Mouse (Mus musculus): ENCODE data around the gene Yipf3.

Gene Yipf3

GRCm38 (mm10) chr17:46247512-46248188 lies at the start of gene Yipf3, which contains the start of gene Polr1c:
Gene Yipf3, plus strand, starts transcription at chr17:46248080.
Gene Polr1c, minus strand, starts transcription at chr17:46248054.
- DNase-seq (ENCODE audit: low read depth, low spot score), result peak; percentile 94

- peak; percentile 51 for DNase-seq (ENCODE audit: low read depth, low spot score)
Measured at GRCm38 (mm10) chr17:46201151-46201550, 46.7 kb upstream of the Yipf3 start.

- DNase-seq (ENCODE audit: low read depth, low spot score), result peak; percentile 92
Measured at GRCm38 (mm10) chr17:46202421-46203071, 45.3 kb upstream of the Yipf3 start, which contains the start of the genes Polh and Xpo5. Gene Polh, minus strand, starts transcription at chr17:46202645. Gene Xpo5, plus strand, starts transcription at chr17:46202782.

- DNase-seq (ENCODE audit: low read depth, low spot score), result peak; percentile 65
Measured at GRCm38 (mm10) chr17:46203078-46203477, 44.8 kb upstream of the Yipf3 start.

GRCm38 (mm10) chr17:46206676-46207075 lies 41.2 kb upstream of the Yipf3 start:
- DNase-seq (ENCODE audit: low read depth, low spot score), result no peak

GRCm38 (mm10) chr17:46210550-46210949 lies 37.3 kb upstream of the Yipf3 start:
- no peak for DNase-seq (ENCODE audit: low read depth, low spot score)

GRCm38 (mm10) chr17:46221601-46222000 lies 26.3 kb upstream of the Yipf3 start:
- no peak for DNase-seq (ENCODE audit: low read depth, low spot score)

- no peak for DNase-seq (ENCODE audit: low read depth, low spot score)
Measured at GRCm38 (mm10) chr17:46227576-46227975, 20.3 kb upstream of the Yipf3 start.

GRCm38 (mm10) chr17:46236067-46236466 lies 11.8 kb upstream of the Yipf3 start:
- DNase-seq (ENCODE audit: low read depth, low spot score), result no peak

- no peak for DNase-seq (ENCODE audit: low read depth, low spot score)
Measured at GRCm38 (mm10) chr17:46237079-46237478, 10.8 kb upstream of the Yipf3 start.

- DNase-seq (ENCODE audit: low read depth, low spot score), result no peak
Measured at GRCm38 (mm10) chr17:46237480-46237879, 10.4 kb upstream of the Yipf3 start.

GRCm38 (mm10) chr17:46239516-46240114 lies 8.3 kb upstream of the Yipf3 start:
- DNase-seq (ENCODE audit: low read depth, low spot score), result no peak

GRCm38 (mm10) chr17:46241471-46241870 lies 6.4 kb upstream of the Yipf3 start:
- DNase-seq (ENCODE audit: low read depth, low spot score), result no peak

- DNase-seq (ENCODE audit: low read depth, low spot score), result no peak
Measured at GRCm38 (mm10) chr17:46242274-46242673, 5.6 kb upstream of the Yipf3 start.

- DNase-seq (ENCODE audit: low read depth, low spot score), result no peak
Measured at GRCm38 (mm10) chr17:46242993-46243392, 4.9 kb upstream of the Yipf3 start.

GRCm38 (mm10) chr17:46243624-46244023 lies 4.3 kb upstream of the Yipf3 start:
- DNase-seq (ENCODE audit: low read depth, low spot score), result no peak

GRCm38 (mm10) chr17:46244579-46244978 lies 3.3 kb upstream of the Yipf3 start:
- DNase-seq (ENCODE audit: low read depth, low spot score), result peak; percentile 60

GRCm38 (mm10) chr17:46248189-46248522 lies 276 bp downstream of the Yipf3 start:
- DNase-seq (ENCODE audit: low read depth, low spot score), result no peak

GRCm38 (mm10) chr17:46251174-46251573 lies 3.3 kb downstream of the Yipf3 start:
- no peak for DNase-seq (ENCODE audit: low read depth, low spot score)

- DNase-seq (ENCODE audit: low read depth, low spot score), result peak; percentile 67
Measured at GRCm38 (mm10) chr17:46252571-46253451, 4.9 kb downstream of the Yipf3 start.

- peak; percentile 92 for DNase-seq (ENCODE audit: low read depth, low spot score)
Measured at GRCm38 (mm10) chr17:46253452-46254084, 5.7 kb downstream of the Yipf3 start, which contains the start of gene Lrrc73. Gene Lrrc73, plus strand, starts transcription at chr17:46253531.

Data from 3T3-L1 (cell line).